Mouse (Mus musculus) E14TG2a.4 (cell line): ENCODE measurements around the gene Zdhhc20.

Source experiments
- CTCF ChIP-seq: conservative IDR thresholded peaks from 2 replicates; pipeline ENCODE4 v1.5.1; 2014; ENCODE audit warnings: low read length
- NANOG ChIP-seq: IDR thresholded peaks from 2 replicates; pipeline ENCODE4 v1.6.1; 2014; ENCODE audit warnings: borderline replicate concordance, low read length, mixed read lengths

DNA sequence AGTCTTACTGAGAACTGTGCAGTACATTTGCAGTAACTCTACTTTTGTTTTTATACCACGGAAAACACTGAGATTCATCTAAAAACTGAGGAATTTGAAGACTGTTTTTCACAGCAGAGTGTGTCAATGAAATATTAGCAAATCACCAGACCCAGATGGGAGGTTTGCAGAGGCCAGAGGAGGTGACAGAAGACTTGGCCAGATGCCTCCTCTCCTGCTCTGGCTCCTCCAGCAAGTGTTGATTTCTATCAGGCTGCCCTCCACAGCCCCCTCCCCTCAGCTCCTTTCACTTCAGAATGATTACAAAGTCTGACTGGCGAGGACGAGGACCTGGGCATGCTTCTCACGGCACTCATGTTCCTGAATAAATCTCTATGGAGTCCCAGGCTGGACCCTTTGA, 102.7 kb downstream of the Zdhhc20 start:
- TF ChIP-seq CTCF: no peak
- no peak for TF ChIP-seq NANOG
